Mouse (Mus musculus): Measurements from ENCODE around the gene Ccdc136.

The Ccdc136 gene

DNA sequence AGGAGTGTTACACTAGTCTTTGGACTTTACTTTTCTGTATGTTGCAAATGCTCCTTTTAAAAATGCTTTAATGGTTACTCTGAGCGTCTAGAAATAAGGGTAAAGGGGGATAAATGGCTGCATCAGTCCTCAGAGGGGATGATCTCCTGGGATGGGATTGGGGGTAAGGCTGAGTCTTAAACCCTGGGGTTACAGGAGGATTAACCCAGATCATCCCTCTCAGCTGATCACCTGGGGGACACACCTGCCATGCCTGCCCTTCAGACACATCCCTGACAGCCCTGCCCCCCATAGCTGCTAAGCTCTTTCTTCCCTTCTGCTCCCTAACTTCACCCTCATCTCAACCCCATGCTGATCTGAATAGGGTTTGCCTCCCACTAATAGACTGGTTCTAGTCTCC, 1.8 kb upstream of the Ccdc136 start:
- no peak for DNase-seq (ENCODE audit: low spot score)

DNA sequence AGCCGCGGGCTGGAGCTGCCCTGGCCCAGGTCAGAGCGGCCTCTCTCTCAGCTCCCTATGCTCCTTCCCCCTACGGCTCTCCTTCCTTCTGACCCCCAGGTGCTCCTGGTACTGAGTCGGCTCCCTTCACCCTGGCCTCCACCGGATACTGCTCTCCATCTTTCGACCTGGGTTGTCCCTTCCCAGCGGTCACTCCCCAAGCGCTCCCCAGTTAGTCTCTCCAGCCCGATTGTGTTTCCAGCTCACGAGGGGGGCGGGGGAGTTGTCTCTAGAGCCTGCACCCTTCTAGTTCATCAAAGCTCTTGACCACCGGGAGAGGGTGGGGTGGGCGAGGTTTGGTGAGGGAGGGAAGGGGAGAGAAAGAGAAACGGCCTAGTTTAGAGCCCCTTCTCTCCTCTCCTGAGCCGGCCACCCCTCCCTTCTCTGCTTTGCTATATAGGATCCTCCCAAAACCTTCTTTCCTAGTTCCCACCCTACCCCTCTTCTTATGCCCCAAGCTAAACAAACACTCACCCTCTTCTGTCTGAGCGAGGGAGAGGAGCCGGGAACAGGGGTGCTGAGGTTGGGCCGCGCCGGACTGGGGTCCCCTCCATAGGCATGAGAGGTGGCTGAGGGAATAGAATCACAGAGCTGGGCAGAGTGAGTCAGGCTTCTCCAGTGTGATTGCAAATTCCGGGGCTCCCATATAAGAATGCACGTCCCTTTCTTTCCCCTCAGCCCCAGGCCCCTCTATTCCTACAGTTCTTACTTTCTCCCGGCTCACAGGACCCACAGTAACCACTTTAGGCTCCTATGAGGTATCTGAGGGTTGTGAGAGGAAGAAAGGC, 818 bp downstream of the Ccdc136 start:
- no peak for DNase-seq (ENCODE audit: low spot score)

DNA sequence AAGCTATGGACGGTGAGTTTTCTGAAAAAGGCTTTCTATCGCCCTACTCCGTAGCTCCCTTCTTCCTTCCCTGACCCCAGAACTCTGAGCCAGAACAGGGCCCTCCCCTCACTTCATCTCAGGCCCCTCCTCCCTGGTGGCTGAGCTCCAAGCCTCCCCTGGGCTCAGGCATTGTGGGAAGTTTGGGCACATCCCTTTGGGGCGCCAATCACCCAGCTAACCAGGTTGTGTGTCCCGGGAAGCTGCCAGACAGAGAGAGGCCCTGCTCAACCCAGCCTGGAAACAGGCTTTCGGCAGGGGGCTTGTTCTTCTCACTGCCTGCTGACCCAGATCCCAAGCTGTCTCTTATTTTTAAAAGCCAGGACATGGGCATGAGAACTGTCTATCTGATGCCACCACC, 1.5 kb downstream of the Ccdc136 start:
- DNase-seq (ENCODE audit: low spot score), result no peak

DNA sequence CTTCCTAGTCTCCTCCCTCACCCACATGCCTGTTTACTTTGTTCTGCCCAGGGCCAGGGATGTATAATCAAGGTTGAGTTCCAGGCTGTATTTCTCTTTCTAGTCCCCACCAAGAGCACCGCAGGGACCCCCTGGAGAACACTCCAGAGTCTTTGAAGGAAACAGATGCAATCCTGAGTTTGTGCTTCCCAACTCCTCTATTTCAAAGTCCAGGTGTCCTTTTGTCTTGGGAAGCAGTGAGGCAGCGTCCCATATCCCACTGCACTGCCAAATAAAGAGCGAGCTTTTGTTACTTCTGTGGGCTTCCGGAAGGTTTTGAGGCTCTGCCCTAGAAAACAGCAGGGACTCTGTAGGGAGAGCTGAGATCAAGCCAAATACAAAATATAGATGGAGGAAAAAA, 3.7 kb downstream of the Ccdc136 start:
- no peak for DNase-seq (ENCODE audit: low spot score)

DNA sequence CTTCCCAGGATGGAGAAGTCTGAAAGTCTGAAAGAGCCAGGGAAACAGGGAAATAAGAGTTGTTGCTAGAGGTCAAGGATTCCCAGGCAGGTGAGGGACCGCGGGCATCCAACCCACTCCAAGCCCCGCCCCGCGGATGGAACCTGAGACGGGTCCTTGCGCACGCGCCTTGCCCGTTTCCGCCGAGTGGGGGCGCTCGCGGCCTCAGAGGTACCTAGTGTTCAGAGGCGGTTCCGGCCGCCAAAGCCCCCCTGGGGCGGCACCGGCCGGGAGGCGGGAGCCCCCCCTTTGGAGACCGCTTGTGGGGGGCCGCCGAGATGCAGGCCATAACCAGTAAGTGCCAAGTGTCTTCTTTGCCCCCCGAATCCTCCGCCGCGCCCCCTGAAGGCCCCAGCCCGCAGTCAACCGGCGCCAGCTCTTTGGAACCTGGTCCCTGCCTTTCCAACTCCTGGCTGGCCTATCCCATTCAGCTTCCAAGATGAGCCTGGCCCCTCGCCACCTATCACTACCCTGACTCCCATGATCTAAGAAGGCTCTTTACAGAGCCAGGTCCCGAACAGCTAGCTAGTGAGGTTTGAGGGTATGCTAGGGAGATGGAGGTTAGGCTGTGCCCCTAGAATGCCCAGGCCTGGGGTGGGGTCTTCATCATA, 6.7 kb downstream of the Ccdc136 start:
- peak; percentile 32 for DNase-seq (ENCODE audit: low spot score)

DNA sequence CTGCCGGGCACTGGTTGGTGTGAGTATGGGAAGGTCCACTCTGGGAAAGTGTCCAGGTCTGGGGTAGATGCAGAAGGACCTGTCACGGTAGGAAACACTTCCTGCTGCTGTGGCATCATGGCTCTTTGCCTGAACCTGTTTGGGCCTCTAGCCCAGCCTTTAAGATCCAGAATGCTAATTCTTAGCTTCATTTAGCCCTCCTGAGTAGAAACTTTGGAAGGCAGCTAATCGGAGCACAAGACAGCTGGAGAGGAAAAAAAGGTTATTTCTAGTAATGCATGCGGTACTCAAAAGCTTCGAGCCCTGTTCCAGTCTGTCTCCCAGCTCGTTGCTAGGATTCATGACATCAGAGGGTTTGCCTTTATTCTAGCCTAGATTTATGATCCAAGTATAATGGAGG, 10.3 kb downstream of the Ccdc136 start:
- DNase-seq (ENCODE audit: low spot score), result no peak

DNA sequence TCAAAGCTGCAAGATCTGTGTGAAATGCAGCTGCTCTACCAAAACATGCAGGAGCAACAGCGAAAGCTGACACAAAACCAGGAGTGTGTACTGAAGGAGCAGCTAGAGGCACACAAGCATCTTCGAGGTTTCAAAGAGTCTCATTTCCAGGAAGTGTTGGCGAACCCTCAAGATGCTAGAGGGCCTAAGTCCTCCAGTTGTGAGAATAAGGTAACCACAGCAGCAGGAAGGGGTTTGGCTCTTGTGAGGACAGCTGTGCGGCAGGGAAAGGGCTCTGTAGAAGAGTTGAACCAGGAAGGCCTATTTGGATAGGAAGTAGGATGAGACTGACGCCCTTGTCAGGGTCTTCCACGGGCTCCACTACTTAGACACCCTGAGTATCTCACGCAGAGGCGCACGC, 19.3 kb downstream of the Ccdc136 start:
- DNase-seq (ENCODE audit: low spot score), result no peak

DNA sequence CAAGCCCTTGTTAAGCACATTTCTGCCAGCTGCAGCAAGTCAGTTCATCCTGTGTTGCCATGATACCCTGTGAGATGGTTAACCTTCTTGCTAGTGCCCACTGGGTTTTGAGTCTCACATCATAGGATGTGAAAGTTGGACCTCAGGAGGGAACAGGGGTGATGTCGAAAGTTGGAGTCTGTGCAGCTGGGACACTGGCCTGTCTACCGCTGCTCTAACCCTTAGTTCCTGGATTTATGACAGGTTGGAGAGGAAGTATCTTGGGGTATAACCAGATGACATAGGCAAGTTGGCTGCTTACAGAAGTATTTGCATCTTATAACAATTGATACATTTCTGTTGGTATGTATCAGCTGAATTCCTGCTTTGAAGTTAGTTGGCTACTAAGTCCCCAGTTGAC, 24.5 kb downstream of the Ccdc136 start:
- DNase-seq (ENCODE audit: low spot score), result no peak

DNA sequence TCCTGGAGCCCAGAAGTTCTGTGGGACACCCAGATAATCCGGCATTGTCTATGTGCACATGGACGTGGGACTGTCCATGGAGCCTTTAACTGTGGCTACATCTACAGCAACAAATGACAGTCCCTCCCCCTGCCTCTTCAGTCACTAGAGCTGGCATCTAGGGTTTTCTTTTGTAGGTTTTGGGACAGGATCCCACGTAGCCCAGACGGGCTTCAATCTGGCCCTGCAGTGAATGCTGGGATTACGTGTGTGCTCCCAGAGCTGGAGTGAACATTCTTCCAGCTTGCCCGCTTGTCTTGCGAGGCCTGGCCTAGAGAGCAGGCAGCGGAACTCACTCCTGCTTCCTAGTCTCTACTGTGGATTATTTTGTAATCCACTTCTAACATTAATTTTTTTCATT, 29.0 kb downstream of the Ccdc136 start:
- DNase-seq (ENCODE audit: low spot score), result no peak

DNA sequence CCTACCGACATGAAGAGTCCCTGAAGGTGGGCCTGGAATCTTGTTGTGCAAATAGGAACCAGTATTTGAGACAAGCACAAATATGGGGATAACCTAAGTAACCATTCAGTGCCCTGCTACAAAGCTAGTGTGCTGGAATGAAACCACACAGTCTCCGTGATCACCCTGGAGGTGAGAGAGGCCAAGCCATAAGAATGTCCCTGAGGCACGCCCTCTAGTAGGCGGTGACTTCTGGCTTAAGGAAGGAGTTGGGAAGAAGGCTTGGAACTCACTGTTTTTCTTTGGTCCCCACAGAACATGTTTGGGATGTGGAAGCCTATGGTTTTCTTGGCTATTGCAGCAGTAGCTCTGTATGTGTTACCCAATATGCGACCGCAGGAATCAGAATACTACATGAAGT, 30.2 kb downstream of the Ccdc136 start:
- no peak for DNase-seq (ENCODE audit: low spot score)

DNA sequence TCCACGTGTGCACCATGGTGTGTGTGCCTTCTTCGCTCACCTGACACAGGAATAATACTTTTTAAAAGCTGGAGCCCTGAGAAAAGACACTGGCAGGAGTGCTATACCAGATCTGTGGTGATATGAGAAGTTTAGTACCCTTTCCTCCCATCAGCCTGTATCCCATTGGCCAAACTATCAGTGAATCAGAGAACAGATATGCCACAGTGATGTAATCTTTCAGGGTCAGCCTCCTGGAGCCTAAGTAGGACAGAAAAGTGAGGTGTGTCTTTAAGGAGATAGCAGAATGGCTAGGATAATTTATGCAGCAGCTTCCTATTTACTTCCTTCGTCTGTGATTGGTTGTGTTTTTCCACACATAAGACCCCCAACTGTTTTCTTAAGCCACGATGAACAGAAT, 32.1 kb downstream of the Ccdc136 start:
- no peak for DNase-seq (ENCODE audit: low spot score)

DNA sequence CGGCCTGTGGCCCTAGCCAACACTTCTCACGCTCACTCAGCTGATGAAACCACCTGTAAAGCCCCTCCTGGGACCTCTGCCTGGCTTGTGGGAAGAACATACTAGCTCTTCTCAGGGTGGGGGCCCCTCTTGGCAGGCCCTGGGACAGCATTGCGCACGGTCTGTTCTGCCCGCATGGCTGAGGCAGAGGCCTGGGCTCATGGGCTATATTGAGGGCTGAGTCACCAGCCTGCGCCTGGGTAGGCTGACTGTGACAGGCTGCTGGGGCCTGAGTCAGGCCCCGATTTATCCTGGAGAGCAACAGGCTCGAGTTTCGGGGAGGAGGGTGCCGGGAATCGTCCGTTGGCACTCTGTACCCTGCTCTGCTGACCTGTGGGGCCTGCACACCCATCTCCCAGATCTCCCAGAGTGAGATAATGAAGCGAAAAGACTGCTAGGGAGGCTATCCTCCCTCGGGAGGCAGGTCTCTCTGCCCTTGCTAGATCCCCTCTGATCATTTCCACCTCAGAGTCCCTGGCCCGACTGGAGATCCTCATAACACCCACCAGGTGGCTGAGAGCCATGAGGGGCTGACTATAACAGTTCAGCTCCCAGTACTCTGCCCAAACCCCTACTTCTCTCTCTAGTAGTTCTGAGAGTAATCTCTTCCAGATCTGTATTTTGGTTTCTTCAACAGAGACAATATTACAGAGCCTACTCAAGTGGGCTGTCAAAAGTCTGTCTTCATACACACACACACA, 34.7 kb downstream of the Ccdc136 start:
- no peak for DNase-seq (ENCODE audit: low spot score)

DNA sequence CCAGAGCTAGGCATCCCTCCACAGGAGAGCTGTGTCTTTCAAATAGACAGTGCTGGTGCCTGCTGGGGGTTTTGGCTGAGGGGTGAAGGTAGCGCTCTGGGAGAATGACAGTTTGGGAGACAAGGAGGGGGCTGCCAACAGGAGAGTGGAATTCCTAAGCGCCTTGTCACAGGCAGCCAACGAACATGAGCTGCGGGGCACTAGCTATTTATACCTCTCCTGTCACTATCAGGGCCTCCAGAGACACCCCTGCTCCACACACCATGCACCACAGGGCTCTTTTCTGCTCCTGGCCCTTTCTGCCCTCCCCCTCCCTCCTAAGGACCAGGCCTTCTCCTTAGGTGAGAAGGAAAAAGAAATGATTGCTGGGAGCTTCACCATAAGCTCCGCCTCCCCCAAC, 35.4 kb downstream of the Ccdc136 start:
- no peak for DNase-seq (ENCODE audit: low spot score)

DNA sequence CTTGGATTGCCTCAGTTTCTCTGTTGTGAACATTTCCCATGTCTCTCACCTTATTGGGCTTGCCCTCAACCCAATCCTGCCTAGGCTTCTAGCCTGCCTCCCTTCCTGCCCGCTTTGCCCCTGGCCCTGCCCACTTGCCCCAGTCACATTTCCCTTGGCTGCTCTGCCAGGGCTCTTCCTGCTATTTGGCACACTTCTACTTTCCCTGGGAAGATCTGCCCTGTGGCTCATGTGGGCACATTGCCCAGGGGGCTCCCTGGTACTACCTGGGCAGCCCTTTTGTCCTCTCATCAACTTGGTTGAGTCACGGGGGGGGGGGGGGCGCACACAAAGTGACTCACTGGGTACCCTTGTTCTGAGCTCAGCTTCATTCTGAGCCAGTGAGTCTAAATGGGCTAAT, 36.0 kb downstream of the Ccdc136 start:
- no peak for DNase-seq (ENCODE audit: low spot score)

DNA sequence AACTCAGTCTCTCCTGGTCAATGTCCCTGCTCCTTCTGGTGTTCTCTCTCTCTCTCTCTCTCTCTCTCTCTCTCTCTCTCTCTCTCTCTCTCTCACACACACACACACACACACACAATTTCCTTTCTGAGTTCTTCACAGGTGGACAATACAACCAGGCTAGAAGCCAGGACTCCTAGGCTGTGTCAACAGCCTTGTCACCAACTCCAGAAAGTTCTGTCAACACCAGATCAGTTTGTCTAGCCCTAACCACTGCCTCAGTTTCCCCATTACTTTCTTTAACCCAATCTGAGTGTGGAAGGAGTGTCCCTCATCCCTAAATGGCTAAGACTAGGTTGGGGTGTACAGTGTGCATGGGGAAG, 36.5 kb downstream of the Ccdc136 start:
- DNase-seq (ENCODE audit: low spot score), result no peak

DNA sequence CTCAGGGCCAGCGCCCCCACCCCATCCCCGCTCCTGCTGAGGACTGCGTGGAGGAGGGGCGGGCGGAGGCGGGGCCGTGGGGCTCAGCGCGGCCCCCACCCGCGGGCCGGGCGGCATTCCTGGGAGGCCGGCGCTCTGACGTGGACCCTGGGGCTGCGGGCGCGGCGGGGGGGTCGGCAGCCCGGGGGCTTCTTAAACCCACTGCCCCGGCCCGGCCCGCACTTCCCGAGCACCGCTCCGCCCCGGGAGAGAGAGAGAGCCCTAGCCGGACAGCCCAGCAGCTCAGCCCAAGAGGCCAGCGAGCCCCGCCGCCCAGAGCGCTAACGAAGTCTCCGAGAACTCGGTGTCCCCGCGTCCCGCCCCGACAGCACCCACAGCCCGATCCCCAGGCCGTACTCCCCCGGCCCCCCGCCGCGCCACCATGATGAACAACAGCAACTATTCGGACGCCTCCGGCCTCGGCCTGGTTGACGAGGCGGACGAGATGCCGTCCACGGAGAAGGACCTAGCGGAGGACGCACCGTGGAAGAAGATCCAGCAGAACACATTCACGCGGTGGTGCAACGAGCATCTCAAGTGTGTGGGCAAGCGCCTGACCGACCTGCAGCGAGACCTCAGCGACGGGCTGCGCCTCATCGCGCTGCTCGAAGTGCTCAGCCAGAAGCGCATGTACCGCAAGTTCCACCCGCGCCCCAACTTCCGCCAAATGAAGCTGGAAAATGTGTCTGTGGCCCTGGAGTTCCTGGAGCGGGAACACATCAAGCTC, 37.1 kb downstream of the Ccdc136 start, which contains the start of gene Flnc:
TSS of gene Flnc (plus strand) at position 219 of the 766 bp plus-strand sequence.
- peak; percentile 28 for DNase-seq (ENCODE audit: low spot score)

DNA sequence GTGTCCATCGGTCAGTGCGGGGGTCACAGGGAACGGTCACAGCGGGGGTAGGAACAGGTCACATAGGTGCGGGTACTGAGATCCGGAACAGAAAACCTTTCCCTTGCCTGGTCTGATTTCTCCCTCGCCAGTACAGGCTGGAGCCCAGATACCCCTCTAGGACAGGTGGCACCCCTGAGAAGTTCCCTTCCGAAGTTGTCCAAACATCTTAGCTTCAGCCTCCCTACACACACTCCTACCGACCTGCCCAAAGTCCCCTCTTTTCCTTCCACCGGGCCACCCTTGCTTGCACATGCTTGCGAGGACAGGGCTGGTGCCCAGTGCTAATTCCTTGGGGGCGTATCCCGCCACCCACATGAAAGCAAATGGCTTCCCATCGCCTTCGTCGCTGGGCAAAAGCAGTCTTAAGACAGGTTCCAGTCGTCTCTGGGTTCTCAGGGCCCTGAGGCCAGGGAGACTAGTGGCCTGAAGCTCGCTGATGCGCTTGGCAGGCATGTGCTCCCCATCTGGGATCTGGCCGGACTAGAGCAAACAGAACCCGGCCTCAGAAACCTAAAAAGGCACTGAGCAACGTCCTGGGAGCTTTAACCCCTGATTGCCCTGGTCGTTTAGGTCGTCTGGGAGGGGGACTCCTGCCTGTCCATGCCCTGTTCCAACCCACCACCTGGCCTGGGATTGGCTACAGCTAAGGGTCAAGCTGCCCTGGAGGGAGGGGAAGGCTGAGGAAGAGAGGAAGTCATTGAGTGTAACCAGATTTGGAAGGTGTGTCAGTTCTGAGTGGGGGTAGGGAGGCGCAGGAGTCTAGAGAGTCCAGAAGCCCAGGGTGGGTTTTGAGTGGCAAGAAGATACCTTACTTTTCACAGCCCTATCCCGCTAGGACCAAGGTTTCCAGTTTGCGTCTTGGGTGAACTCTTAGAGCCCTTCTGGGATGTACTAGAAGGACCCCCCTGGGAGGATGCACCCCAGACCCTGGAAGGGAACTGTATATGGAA, 38.0 kb downstream of the Ccdc136 start:
- DNase-seq (ENCODE audit: low spot score), result peak; percentile 33

DNA sequence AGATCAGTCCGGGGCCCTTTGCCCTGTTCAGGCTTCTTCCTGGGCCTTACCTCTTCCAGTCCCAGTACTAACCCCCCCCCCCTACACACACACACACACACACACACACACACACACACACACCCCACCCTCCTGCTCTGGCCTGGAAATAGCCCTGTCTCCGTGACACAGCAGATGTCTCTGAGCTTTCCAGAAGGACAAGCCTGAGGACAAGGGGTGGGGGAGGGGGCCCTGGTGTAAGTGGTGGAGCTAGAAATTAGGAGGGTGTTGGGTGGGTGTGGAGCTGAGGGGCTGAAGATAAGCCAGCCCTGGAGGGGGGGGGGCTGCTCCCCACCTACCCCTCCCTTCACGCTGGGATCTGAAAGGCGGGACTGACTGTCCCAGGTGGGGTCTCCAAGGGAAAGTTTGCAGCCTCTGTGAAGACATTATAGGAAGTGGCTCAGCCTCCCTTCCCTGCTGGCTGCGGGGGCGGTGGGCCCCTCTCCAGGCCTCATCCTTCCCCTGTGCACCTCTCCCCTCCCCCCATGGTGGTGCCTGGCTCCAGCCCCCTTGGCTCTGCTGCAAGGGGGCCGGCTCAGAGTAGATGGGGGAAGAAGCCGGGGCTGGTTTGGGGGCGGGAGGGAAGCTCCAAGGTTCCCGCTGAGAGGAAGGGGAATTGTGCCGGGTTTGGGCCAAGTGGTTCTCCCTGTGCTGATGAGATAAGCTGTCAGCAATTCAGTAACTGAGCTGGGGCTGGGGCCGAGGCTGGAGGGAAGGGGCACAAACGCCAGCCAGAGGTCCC, 39.0 kb downstream of the Ccdc136 start:
- peak; percentile 46 for DNase-seq (ENCODE audit: low spot score)

DNA sequence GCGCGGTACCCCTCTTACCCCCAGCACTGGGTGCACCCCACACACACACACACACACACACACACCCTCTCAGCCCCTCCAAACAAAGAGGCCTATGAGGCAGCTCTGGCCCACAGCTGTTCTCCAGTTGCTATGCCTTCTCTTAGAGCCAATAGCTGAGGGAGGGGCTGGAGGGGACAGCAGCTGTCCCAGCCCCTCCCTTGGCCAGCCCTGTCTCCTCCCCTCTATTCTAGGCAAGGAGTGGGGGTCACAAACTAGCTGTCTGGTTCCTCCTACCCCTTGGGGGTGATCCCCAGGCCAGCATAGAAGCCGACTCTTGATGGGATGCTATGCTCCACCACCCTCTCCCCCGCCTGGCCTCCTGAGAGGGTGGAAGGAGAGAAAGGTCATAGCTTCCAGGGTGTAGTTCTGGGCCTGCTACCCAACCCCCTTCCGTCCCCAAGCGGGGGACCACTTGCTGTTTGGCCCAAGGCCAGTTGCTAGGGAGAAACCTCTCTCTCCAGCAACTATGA, 39.9 kb downstream of the Ccdc136 start:
- no peak for DNase-seq (ENCODE audit: low spot score)

DNA sequence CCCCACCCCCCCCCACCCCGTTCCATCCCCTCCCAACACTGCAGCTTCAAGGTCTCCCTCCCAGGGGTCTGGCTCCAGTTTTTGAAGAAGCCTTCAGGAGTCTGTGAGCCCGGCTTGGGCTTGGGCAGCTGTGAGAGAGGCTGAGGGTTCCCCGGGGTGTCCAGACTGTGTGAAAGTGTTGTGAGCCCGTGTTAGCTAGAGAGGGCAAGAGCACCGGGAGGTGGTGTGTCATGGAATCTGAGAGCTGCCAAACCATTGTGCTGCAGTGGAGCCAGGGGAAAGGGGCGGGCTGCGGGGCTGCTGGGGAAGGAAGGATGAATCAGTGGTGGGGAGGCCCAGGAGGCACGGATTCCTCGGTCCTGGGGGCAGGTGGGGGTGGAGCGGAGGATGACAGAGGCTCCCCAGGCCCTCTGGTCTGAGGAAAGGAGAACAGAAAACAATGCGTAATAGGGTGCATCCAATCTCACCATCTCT, 40.4 kb downstream of the Ccdc136 start:
- peak; percentile 40 for DNase-seq (ENCODE audit: low spot score)
